Mouse (Mus musculus): ENCODE measurements around the gene Pcsk4.

DNA sequence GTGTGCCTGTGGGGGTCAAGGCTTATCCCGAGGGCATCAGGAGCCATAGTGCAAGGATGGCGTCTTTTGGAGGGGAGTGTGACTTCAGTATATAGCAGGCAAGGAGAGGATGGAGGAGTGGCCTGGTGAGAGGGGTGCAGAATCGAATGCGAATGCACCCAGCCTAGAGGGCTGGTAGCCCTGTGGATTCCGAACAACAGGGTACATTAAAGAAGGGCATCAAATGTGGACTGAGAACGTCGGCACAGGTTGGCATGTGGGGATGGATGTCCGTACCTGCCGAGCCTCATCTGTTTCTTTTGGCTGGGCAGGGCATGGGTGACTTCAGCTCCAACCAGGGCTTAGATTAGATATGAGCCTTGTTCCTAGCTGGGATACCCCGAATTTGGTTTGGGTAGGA lies 29.5 kb downstream of the Pcsk4 start:
- no peak for TF ChIP-seq CTCF (IDR thresholded peaks at IDR 0.05; ENCODE audit: low read depth, low read length)
- no peak for TF ChIP-seq POLR2A (IDR thresholded peaks at IDR 0.05; ENCODE audit: borderline replicate concordance, low read depth, low read length)
